Mouse (Mus musculus) kidney, adult 11 months (tissue): ENCODE measurements around the gene Olfr1131.
"Not testable (repeated sequence)": the region's sequence is repeated elsewhere in the genome, so short reads cannot be mapped to it uniquely, and the experiment has no call there.

ENCODE experiments used
- DNase-seq: peaks from one replicate; pipeline ENCODE4 v3.0.0; 2022

The Olfr1131 gene

GRCm38 (mm10) chr2:87626804-87627203 is at the start of gene Olfr1131:
Gene Olfr1131 (plus strand): TSS chr2:87627104.
- DNase-seq = no peak

- not testable (repeated sequence) for DNase-seq
These were observed 21.0 kb upstream of the Olfr1131 start, which contains the start of gene Olfr1130 for GRCm38 (mm10) chr2:87605912-87606311. Gene Olfr1130 (plus strand): TSS chr2:87606212.

- DNase-seq = no peak
These were observed 10.5 kb downstream of the Olfr1131 start, which contains the start of gene Olfr1132 for GRCm38 (mm10) chr2:87637435-87637834. Gene Olfr1132 (minus strand): TSS chr2:87637535.

GRCm38 (mm10) chr2:87642441-87642840 is 15.5 kb downstream of the Olfr1131 start:
- no peak for DNase-seq

DNA sequence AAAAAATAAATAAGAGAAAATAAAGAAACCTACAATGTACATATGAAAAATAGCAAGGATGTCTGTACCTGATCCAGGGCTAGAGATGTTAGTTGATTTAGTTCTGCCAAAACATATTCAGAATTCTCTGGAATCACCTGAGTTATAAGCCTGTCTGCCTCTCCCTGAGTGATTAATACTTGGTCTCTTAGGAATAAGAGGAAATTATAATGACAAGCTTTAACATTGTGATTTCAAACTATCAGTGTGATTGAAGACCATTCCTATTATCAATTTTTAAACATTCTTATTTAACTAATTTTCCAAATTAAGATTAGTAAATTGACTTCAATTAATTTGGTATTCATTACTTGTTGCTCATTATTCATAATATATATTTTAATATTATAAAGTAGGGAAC is 20.4 kb downstream of the Olfr1131 start, which contains the start of gene Olfr1133:
Gene Olfr1133 (minus strand): TSS at position 101 of the 400 bp plus-strand sequence.
- no peak for DNase-seq

- no peak for DNase-seq
These were observed 31.5 kb downstream of the Olfr1131 start, which contains the start of gene Olfr1134 for GRCm38 (mm10) chr2:87658360-87658759. Gene Olfr1134 (minus strand): TSS chr2:87658460.

- no peak for DNase-seq
These were observed 46.7 kb downstream of the Olfr1131 start, which contains the start of gene Olfr1135 for GRCm38 (mm10) chr2:87673564-87673963. Gene Olfr1135 (minus strand): TSS chr2:87673664.
